In genomic region chr10:117698313-117699138, GRCm38 (mm10) we compare ENCODE assay signal across 28 mouse cellular contexts.
"Had no signal": no experiment of that assay in that cellular context is flagged by ENCODE, and none has a peak within 500 bp of the region (broad histone marks: within the 10 kb centered on the region; RNA-seq: fewer than 3 reads in every experiment).

No protein-coding gene starts in this region.

- H3K27me3 ChIP-seq: limb, embryonic 12.5 days; limb, embryonic 13.5 days; limb, embryonic 15.5 days; liver, embryonic 12.5 days; liver, embryonic 13.5 days; liver, embryonic 15.5 days; lung, embryonic 15.5 days; megakaryocyte, embryonic 14.5 days; midbrain, embryonic 12.5 days; midbrain, embryonic 13.5 days; midbrain, embryonic 15.5 days; neural tube, embryonic 12.5 days had no signal

- H3K9ac ChIP-seq: limb, embryonic 12.5 days; limb, embryonic 13.5 days; limb, embryonic 15.5 days; liver, embryonic 12.5 days; liver, embryonic 13.5 days; liver, embryonic 14.5 days; liver, embryonic 15.5 days; liver, postnatal 0 days; lung, embryonic 14.5 days; lung, embryonic 15.5 days; midbrain, embryonic 12.5 days; midbrain, embryonic 13.5 days; midbrain, embryonic 15.5 days; neural tube, embryonic 12.5 days had no signal

- H3K9me3 ChIP-seq: limb, embryonic 10.5 days; limb, embryonic 12.5 days; limb, embryonic 13.5 days; limb, embryonic 15.5 days; liver, embryonic 13.5 days; liver, embryonic 15.5 days; lung, embryonic 15.5 days; megakaryocyte, embryonic 14.5 days; midbrain, embryonic 10.5 days; midbrain, embryonic 12.5 days; midbrain, embryonic 13.5 days; midbrain, embryonic 15.5 days; neural tube, embryonic 12.5 days had no signal

- DNase-seq: left cerebral cortex, postnatal 4 days; liver; liver, embryonic 13.5 days; liver, postnatal 0 days; lung, adult 18-20 months; lung, adult 2 months; lung, embryonic 14.5 days; lung, postnatal 10 days; lung, postnatal 14 days; lung, postnatal 36 days; lung, postnatal 4 days; midbrain, embryonic 14.5 days had no signal

- H3K27ac ChIP-seq: limb, embryonic 10.5 days; limb, embryonic 12.5 days; limb, embryonic 13.5 days; limb, embryonic 15.5 days; liver, embryonic 12.5 days; liver, embryonic 13.5 days; liver, embryonic 14.5 days; liver, embryonic 15.5 days; lung, embryonic 15.5 days; macrophage; midbrain, embryonic 10.5 days; midbrain, embryonic 12.5 days; midbrain, embryonic 13.5 days; midbrain, embryonic 15.5 days; neural tube, embryonic 12.5 days had no signal

- H3K4me3 ChIP-seq: limb, embryonic 10.5 days; limb, embryonic 12.5 days; limb, embryonic 13.5 days; limb, embryonic 15.5 days; liver, embryonic 12.5 days; liver, embryonic 13.5 days; liver, embryonic 15.5 days; lung, embryonic 15.5 days; megakaryocyte, embryonic 14.5 days; midbrain, embryonic 10.5 days; midbrain, embryonic 12.5 days; midbrain, embryonic 13.5 days; midbrain, embryonic 15.5 days; myocyte; neural tube, embryonic 12.5 days had no signal

- H3K4me1 ChIP-seq: limb, embryonic 10.5 days; limb, embryonic 12.5 days; limb, embryonic 13.5 days; limb, embryonic 15.5 days; liver, embryonic 12.5 days; lung, embryonic 15.5 days; midbrain, embryonic 10.5 days; midbrain, embryonic 12.5 days; midbrain, embryonic 13.5 days; midbrain, embryonic 15.5 days; neural tube, embryonic 12.5 days had no signal
